Mouse (Mus musculus) brain, embryonic 14.5 days (tissue): ENCODE measurements around the gene Hdgf. TPM values are rescaled to one million over a fixed set of nuclear protein-coding genes. Genes with fewer than 3 reads are reported as not detected.

Source experiments
- DNase-seq: peaks from one replicate; pipeline ENCODE4 v3.0.0-alpha.2; 2011; ENCODE audit warnings: low read depth
- CTCF ChIP-seq: fragments of 200-500 bp; IDR thresholded peaks from 2 replicates; pipeline ENCODE4 v1.5.1; 2012; ENCODE audit warnings: inconsistent platforms, mild to moderate bottlenecking, moderate library complexity, borderline replicate concordance; ENCODE audit not compliant: insufficient read depth, insufficient read length; ENCODE audit errors: extremely low read depth
- POLR2A ChIP-seq: fragments of 200-500 bp; IDR thresholded peaks from 2 replicates; pipeline ENCODE4 v1.6.1; 2012; ENCODE audit warnings: mild to moderate bottlenecking, inconsistent platforms, borderline replicate concordance; ENCODE audit not compliant: poor library complexity, insufficient read depth, insufficient read length, severe bottlenecking; ENCODE audit errors: extremely low read depth
- polyA plus RNA-seq: library from polyadenylated mRNA; depleted of rRNA; stranded (reverse); fragments of >200 nt; gene quantifications from 2 replicates; pipeline ENCODE4 v1.2.3, GENCODE M21; 2012; rRNA removed

The Hdgf gene
- polyA plus RNA-seq, 1 experiment = 172 TPM

DNA sequence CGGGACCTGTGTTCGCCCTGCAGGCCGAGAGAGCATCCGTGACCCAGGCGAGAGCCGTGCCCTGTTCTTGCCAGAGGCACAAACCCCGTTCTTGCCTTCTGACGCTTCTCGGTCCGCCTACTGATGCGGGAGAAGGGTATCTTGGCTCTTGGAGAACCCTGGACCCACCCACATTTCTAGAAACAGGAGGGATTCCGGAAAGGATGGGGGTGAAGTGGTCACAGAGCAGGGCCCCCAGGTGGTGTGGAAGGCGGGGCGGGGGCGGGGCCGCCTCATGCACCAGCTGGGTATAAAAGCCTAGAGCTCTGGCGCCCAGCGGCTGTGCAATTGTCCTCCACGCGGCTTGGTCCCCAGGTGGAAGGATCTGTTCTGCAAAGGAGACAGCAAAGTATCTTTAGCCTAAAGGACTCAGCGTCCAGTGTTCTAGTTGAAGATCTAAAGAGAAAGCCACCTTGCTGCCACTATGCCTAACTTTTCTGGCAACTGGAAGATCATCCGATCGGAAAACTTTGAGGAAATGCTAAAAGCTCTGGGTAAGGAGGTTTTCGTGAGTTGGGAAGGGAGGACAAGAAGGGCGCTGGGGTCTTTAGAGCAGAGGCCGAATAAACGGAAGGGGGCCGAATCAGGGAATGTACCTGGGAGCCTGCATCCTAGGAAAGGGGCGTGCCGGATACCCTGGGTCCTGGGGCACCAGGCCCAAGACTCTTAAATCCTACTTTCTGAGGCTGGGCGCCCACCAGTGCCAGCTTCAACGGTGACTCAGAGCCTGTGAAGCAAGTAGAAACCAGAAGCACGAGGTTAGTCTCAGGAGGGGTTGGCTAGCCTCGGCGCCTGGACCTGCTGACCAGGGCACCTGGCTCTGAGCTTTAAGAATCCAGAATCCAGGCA lies 42.5 kb downstream of the Hdgf start, which contains the start of gene Crabp2:
Gene Crabp2 (plus strand): TSS at position 289 of the 888 bp plus-strand sequence.
- TF ChIP-seq CTCF = no peak
- no peak for TF ChIP-seq POLR2A
- DNase-seq = peak; percentile 45

GRCm38 (mm10) chr3:87949266-87949954 lies 43.3 kb downstream of the Hdgf start:
- DNase-seq = no peak
- TF ChIP-seq CTCF = no peak
- no peak for TF ChIP-seq POLR2A

- no peak for DNase-seq
- TF ChIP-seq CTCF = no peak
- no peak for TF ChIP-seq POLR2A
Observed at GRCm38 (mm10) chr3:87949955-87950515, 43.9 kb downstream of the Hdgf start.

GRCm38 (mm10) chr3:87951946-87952345 lies 45.8 kb downstream of the Hdgf start:
- no peak for DNase-seq
- TF ChIP-seq CTCF (no peak), POLR2A (no peak)

GRCm38 (mm10) chr3:87952440-87952839 lies 46.3 kb downstream of the Hdgf start:
- TF ChIP-seq CTCF (no peak), POLR2A (no peak)
- peak; percentile 73 for DNase-seq

GRCm38 (mm10) chr3:87958056-87958455 lies 51.9 kb downstream of the Hdgf start:
- TF ChIP-seq POLR2A (no peak), CTCF (no peak)
- no peak for DNase-seq

GRCm38 (mm10) chr3:87958476-87958875 lies 52.4 kb downstream of the Hdgf start:
- DNase-seq = no peak
- TF ChIP-seq POLR2A = no peak
- no peak for TF ChIP-seq CTCF

GRCm38 (mm10) chr3:87958967-87959366 lies 52.8 kb downstream of the Hdgf start:
- no peak for TF ChIP-seq CTCF
- TF ChIP-seq POLR2A = no peak
- DNase-seq = no peak

- TF ChIP-seq POLR2A (no peak), CTCF (no peak)
- DNase-seq = no peak
Observed at GRCm38 (mm10) chr3:87959371-87959770, 53.2 kb downstream of the Hdgf start.

DNA sequence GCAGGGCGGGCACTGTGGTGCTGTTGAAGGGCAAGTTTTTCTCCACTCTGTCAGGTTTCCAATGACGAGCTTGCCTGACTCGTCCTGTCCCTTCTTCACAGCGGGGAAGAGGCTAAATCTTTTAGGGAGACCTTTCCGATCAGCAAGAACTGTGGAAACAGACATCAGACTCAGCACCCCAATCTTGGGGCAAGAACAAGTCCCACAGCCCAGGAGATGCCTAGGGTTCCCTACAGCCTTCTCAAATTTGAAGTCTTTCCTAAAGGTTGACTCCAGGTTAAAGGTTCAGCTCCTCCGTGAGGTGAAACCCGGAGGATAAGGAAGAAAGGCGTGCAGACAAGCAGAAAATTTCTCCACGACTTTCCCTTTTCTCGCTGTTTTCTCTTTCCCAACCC lies 54.1 kb downstream of the Hdgf start:
- no peak for DNase-seq
- TF ChIP-seq POLR2A = no peak
- TF ChIP-seq CTCF = no peak

DNA sequence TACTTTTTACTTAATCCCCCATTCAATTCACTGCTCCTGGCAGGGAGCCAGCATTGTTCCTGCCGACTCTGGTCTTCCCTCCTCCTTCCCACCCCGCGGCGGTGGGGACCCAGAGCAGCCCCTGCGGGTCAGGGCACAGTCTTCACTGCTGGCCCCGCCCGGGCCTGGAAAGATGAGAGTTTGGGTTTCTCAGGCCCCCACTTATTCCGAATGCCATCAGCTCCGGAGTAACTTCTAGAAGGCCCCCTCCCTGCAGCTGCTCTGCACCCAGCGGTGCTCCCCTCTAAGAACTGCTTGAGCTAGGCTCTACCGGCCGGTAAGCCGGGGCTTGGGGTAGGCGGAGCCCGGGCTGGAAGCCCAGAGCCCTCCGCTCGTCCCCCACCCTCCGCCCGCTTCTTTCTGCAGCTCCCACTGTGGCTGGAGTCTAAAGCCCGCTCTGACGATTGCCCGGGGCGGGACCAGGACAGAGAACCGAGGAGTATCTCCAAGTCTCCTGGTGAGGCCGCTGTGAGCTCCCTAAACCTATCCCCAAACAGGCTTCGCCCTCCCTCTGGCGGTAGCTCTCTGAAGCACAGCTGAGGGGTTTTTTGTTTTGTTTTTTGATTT lies 54.6 kb downstream of the Hdgf start:
- TF ChIP-seq CTCF (peak; percentile 96), POLR2A (peak; percentile 57; the same call in 1 of the 2 replicates)
- peak; percentile 99 for DNase-seq

Other genes with a start within 250 kb of the Hdgf start
- gene Lrrc71, start 157.7 kb upstream of the Hdgf start, polyA plus RNA-seq = 0.34 and 1.0 TPM in 2 replicates
- 1.4 and 3.8 TPM in 2 replicates for gene Ntrk1, start 111.2 kb upstream of the Hdgf start, polyA plus RNA-seq
- 1.5 and 1.7 TPM in 2 replicates for gene Insrr, start 109.4 kb upstream of the Hdgf start, polyA plus RNA-seq
- gene Pear1, start 82.0 kb upstream of the Hdgf start, polyA plus RNA-seq = 14.0 and 16.9 TPM in 2 replicates
- gene Sh2d2a, start 59.6 kb upstream of the Hdgf start, polyA plus RNA-seq = 0.04 TPM in 1 of 2 replicates, not detected in the other
- 51.3 and 63.9 TPM in 2 replicates for gene Prcc, start 20.7 kb upstream of the Hdgf start, polyA plus RNA-seq
- 76.1 and 81.0 TPM in 2 replicates for gene Mrpl24, start 13.2 kb downstream of the Hdgf start, polyA plus RNA-seq
- 29.2 and 29.4 TPM in 2 replicates for gene Isg20l2, start 24.0 kb downstream of the Hdgf start, polyA plus RNA-seq
- gene Rrnad1, start 24.4 kb downstream of the Hdgf start, polyA plus RNA-seq = 41.0 and 55.9 TPM in 2 replicates
- 20.0 and 33.4 TPM in 2 replicates for gene Crabp2, start 42.3 kb downstream of the Hdgf start, polyA plus RNA-seq
- gene Nes, start 64.8 kb downstream of the Hdgf start, polyA plus RNA-seq = 29.1 and 44.3 TPM in 2 replicates
- 56.8 and 62.0 TPM in 2 replicates for gene Bcan, start 93.9 kb downstream of the Hdgf start, polyA plus RNA-seq
- gene Hapln2, start 121.3 kb downstream of the Hdgf start, polyA plus RNA-seq = 0.68 and 1.6 TPM in 2 replicates
- 8.3 and 15.6 TPM in 2 replicates for gene Gpatch4, start 136.8 kb downstream of the Hdgf start, polyA plus RNA-seq
- gene Naxe, start 152.2 kb downstream of the Hdgf start, polyA plus RNA-seq = 87.8 and 101 TPM in 2 replicates
- gene Ttc24, start 172.0 kb downstream of the Hdgf start, polyA plus RNA-seq = not detected in 2 replicates
- gene Iqgap3, start 175.7 kb downstream of the Hdgf start, polyA plus RNA-seq = 10.1 and 17.2 TPM in 2 replicates
- 46.2 and 54.8 TPM in 2 replicates for gene Mef2d, start 236.1 kb downstream of the Hdgf start, polyA plus RNA-seq